Mouse (Mus musculus) myocyte (in vitro differentiated cells): ENCODE measurements around the gene Slc25a44. TPM values are rescaled to one million over a fixed set of nuclear protein-coding genes. Genes with fewer than 3 reads are reported as not detected.

Experiments used
- H3K27me3 ChIP-seq: one replicate; pipeline ENCODE4 v1.6.1; 2011; ENCODE audit not compliant: control insufficient read depth, insufficient read depth, insufficient read length
- H3K36me3 ChIP-seq: one replicate; pipeline ENCODE4 v1.6.1; 2011; ENCODE audit not compliant: control insufficient read depth, insufficient read depth
- H3K4me2 ChIP-seq: one replicate; pipeline ENCODE4 v1.6.1; 2011; ENCODE audit warnings: low read depth, control low read depth
- H3K4me3 ChIP-seq: one replicate; pipeline ENCODE4 v1.5.1; 2011; ENCODE audit warnings: mild to moderate bottlenecking, control low read depth, moderate library complexity
- H3K79me2 ChIP-seq: one replicate; pipeline ENCODE4 v1.6.1; 2011; ENCODE audit not compliant: control insufficient read depth, insufficient read depth
- H3ac ChIP-seq: one replicate; pipeline ENCODE4 v1.6.1; 2011; ENCODE audit not compliant: control insufficient read depth, insufficient read length
- CEBPB ChIP-seq: IDR thresholded peaks from 2 replicates; pipeline ENCODE4 v1.6.1; 2011; ENCODE audit warnings: mild to moderate bottlenecking, moderate library complexity; ENCODE audit not compliant: poor library complexity, insufficient read depth, severe bottlenecking
- E2F4 ChIP-seq: IDR thresholded peaks from one replicate; pipeline ENCODE4 v1.6.1; 2011; ENCODE audit warnings: mild to moderate bottlenecking, control low read depth, moderate library complexity; ENCODE audit not compliant: insufficient read depth
- MAX ChIP-seq: IDR thresholded peaks from one replicate; pipeline ENCODE4 v1.6.1; 2011; ENCODE audit warnings: low read depth, mild to moderate bottlenecking, control low read depth
- MYOD1 ChIP-seq, 3 experiments: IDR thresholded peaks; one replicate each; pipeline ENCODE4 v1.6.1; 2011; ENCODE audit warnings: control low read depth in 2 of 3, low read depth in 2 of 3, mild to moderate bottlenecking in 2 of 3, moderate library complexity in 1 of 3; ENCODE audit not compliant: insufficient read length in 2 of 3, control insufficient read depth in 1 of 3
- MYOG ChIP-seq, 3 experiments: IDR thresholded peaks; one replicate each; pipeline ENCODE4 v1.6.1; 2011; ENCODE audit warnings: control low read depth in 2 of 3, low read depth in 2 of 3, mild to moderate bottlenecking in 2 of 3; ENCODE audit not compliant: insufficient read length in 2 of 3, control insufficient read depth in 1 of 3, insufficient read depth in 1 of 3
- POLR2A ChIP-seq: IDR thresholded peaks from one replicate; pipeline ENCODE4 v1.6.1; 2011; ENCODE audit warnings: low read depth, mild to moderate bottlenecking, control low read depth, moderate library complexity; ENCODE audit not compliant: insufficient read length
- POLR2AphosphoS2 ChIP-seq: IDR thresholded peaks from one replicate; pipeline ENCODE4 v1.6.1; 2011; ENCODE audit warnings: low read depth, control low read depth; ENCODE audit not compliant: insufficient read length
- REST ChIP-seq: IDR thresholded peaks from one replicate; pipeline ENCODE4 v1.6.1; 2011; ENCODE audit warnings: mild to moderate bottlenecking, control low read depth, moderate library complexity; ENCODE audit not compliant: insufficient read depth, insufficient read length
- SRF ChIP-seq: IDR thresholded peaks from one replicate; pipeline ENCODE4 v1.6.1; 2011; ENCODE audit warnings: low read depth; ENCODE audit not compliant: control insufficient read depth, insufficient read length
- TCF12 ChIP-seq: IDR thresholded peaks from one replicate; pipeline ENCODE4 v1.6.1; 2011; ENCODE audit warnings: mild to moderate bottlenecking, control low read depth; ENCODE audit not compliant: poor library complexity, insufficient read depth, severe bottlenecking
- TCF3 ChIP-seq: IDR thresholded peaks from one replicate; pipeline ENCODE4 v1.6.1; 2011; ENCODE audit warnings: low read depth, control low read depth; ENCODE audit not compliant: insufficient read length
- USF1 ChIP-seq: IDR thresholded peaks from one replicate; pipeline ENCODE4 v1.6.1; 2011; ENCODE audit warnings: low read depth, mild to moderate bottlenecking, control low read depth, moderate library complexity
- polyA plus RNA-seq: library from polyadenylated mRNA; unstranded; fragments of >200 nt; fragmentation: generic; extraction: Trizol; gene quantifications from one replicate; pipeline ENCODE4 v1.2.1, GENCODE M21; 2012; ENCODE audit warnings: missing spikeins

Slc25a44 gene
- 19.3 TPM for polyA plus RNA-seq

DNA sequence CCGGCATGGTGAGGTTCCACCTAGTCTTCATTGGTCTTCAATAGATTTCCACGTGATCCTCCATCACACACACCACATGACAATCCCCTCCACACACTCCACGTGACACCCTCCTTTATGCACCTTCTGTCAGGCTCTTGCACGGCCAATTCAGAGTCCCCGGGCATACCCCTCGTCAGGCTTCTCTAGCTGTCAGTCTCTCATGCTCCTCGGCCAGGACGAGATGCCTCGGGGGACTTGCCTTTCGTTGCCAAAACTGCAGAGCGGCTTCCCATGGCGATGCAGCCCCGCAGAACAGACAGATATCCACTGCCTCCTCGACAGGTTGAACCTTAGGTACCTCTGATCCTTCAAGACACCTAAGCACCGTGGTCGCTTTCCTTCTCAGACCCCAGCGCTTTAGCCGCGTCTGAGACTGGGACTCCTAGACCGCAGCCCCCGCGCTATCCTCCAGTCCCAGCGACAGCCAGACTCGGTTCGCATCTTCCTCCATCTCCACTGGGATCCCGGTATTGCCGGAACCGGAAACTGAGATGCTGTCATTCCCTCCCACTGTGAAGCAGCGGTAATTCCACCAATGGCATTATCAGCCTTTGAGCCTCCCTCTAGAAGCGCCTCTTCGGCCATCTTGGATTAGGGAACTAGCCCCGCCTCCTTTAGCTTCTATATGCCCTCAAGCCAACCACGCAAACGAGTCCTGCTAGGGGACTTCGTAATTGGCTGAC lies at the start of gene Slc25a44:
Slc25a44 (minus strand) TSS at position 535 of the 725 bp plus-strand sequence.
- peak within 1 kb of the TSS; percentile 97 for H3K4me2 ChIP-seq
- H3K4me3 ChIP-seq = peak within 1 kb of the TSS; percentile 76
- no peak for TF ChIP-seq MYOG (IDR thresholded peaks at IDR 0.05; ENCODE audit: control insufficient read depth in 1 of 3, insufficient read depth in 1 of 3, insufficient read length in 2 of 3, low read depth in 2 of 3)
- no peak for TF ChIP-seq E2F4
- TF ChIP-seq CEBPB = no peak
- peak; percentile 86 for TF ChIP-seq POLR2A
- TF ChIP-seq TCF3 = no peak
- TF ChIP-seq TCF12 = no peak
- TF ChIP-seq REST = no peak
- TF ChIP-seq POLR2AphosphoS2 = peak; percentile 85
- peak; percentile 62 for TF ChIP-seq SRF
- no peak for TF ChIP-seq MYOD1 (IDR thresholded peaks at IDR 0.05; ENCODE audit: control insufficient read depth in 1 of 3, insufficient read length in 2 of 3, low read depth in 2 of 3)
- TF ChIP-seq USF1 = peak; percentile 81
- TF ChIP-seq MAX = no peak
- peaks cover 28% of the 10 kb centered on the region for H3K79me2 ChIP-seq
- peak within 1 kb of the TSS; percentile 3 for H3ac ChIP-seq
- H3K27me3 ChIP-seq = no peaks in the 10 kb centered on the region
- peaks cover 2% of the 10 kb centered on the region for H3K36me3 ChIP-seq

DNA sequence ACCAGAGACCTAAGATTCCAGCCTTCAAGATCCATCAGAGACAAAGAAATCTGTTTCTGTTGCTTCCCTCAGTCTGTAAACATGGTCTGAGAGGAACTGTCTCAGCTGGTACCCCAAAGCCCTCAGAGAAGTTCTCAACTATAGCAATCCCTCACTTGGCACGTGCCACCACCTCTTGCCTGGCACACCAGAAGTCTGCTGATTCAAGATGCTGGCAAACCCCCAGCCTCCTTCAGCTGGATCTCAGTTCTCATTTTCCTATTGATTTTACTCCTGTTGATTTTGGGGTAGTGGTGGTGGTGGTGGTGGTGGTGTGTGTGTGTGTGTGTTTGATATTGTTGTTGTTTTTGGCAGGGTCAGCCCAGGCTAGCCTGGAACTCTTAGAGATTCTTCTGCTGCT lies 48.6 kb upstream of the Slc25a44 start:
- H3ac ChIP-seq = no peak overlapping the region
- no peaks in the 10 kb centered on the region for H3K79me2 ChIP-seq
- TF ChIP-seq POLR2AphosphoS2 (no peak), USF1 (no peak), TCF12 (no peak), TCF3 (no peak), POLR2A (no peak), SRF (no peak), E2F4 (no peak), MYOG (IDR thresholded peaks at IDR 0.05; ENCODE audit: control insufficient read depth in 1 of 3, insufficient read depth in 1 of 3, insufficient read length in 2 of 3, low read depth in 2 of 3) (no peak), CEBPB (no peak), MYOD1 (IDR thresholded peaks at IDR 0.05; ENCODE audit: control insufficient read depth in 1 of 3, insufficient read length in 2 of 3, low read depth in 2 of 3) (no peak)
- H3K27me3 ChIP-seq = no peaks in the 10 kb centered on the region
- H3K4me2 ChIP-seq = no peak overlapping the region
- no peaks in the 10 kb centered on the region for H3K36me3 ChIP-seq
- no peak overlapping the region for H3K4me3 ChIP-seq

DNA sequence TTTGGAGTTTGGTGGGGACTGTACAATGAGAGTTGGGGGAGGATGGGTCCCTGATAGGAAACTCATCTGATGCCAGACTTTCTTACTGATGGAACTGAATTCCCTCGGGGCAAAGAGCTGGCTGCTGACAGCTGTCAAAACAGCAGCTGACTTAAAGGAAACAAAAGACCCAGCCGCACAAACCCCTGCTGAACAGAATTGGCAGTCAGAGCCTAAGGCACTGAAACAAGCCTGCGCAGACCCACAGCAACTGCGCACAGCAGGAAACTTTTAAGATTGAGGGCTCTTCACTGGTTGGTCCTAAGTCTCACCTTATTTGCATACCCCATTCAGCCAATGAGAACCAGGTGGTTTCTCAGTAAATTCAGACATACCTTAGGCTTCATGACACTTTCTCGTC lies 48.1 kb upstream of the Slc25a44 start:
- H3K79me2 ChIP-seq = no peaks in the 10 kb centered on the region
- no peak overlapping the region for H3K4me2 ChIP-seq
- no peaks in the 10 kb centered on the region for H3K27me3 ChIP-seq
- H3K4me3 ChIP-seq = no peak overlapping the region
- no peak for TF ChIP-seq POLR2AphosphoS2
- TF ChIP-seq MYOD1 (IDR thresholded peaks at IDR 0.05; ENCODE audit: control insufficient read depth in 1 of 3, insufficient read length in 2 of 3, low read depth in 2 of 3) = peak in 2 of 3 experiments; percentile 61 to 68
- no peak for TF ChIP-seq MAX
- no peak for TF ChIP-seq POLR2A
- no peak for TF ChIP-seq SRF
- TF ChIP-seq USF1 = no peak
- peak; percentile 12 for TF ChIP-seq TCF12
- no peak for TF ChIP-seq CEBPB
- no peak for TF ChIP-seq TCF3
- TF ChIP-seq MYOG (IDR thresholded peaks at IDR 0.05; ENCODE audit: control insufficient read depth in 1 of 3, insufficient read depth in 1 of 3, insufficient read length in 2 of 3, low read depth in 2 of 3) = peak in 1 of 3 experiments; percentile 74
- no peak overlapping the region for H3ac ChIP-seq
- H3K36me3 ChIP-seq = no peaks in the 10 kb centered on the region

DNA sequence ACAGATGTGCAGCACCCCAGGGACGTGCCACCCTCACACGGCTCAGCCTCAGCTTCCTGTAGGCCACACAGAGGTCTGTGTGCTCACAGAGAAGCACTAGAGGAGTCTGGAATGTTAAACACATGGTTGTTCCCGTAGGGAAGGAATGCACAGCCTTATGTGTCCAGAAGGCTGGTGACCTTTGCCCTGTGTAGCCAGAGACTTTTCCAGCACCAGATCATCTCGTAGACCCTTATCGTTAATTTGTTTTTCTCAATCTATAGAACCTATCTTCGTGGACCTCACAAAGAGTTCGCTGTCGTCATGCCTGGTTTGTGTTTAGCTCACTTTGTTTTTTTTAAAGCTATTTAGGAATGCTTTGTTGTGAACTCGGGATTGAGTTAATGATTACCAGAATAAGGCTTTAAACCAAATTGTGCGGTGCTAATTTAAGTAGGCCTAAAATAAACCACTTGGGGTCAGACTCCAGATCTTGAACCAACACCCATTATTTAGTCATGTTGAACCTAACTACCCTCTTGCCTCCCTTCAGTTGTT lies 46.1 kb upstream of the Slc25a44 start:
- H3K4me2 ChIP-seq = no peak overlapping the region
- H3K27me3 ChIP-seq = no peaks in the 10 kb centered on the region
- no peaks in the 10 kb centered on the region for H3K36me3 ChIP-seq
- TF ChIP-seq E2F4 (no peak), TCF3 (no peak), TCF12 (no peak), REST (no peak), USF1 (no peak), SRF (no peak), POLR2A (no peak), POLR2AphosphoS2 (no peak), CEBPB (no peak)
- H3ac ChIP-seq = no peak overlapping the region
- H3K79me2 ChIP-seq = no peaks in the 10 kb centered on the region
- no peak overlapping the region for H3K4me3 ChIP-seq

DNA sequence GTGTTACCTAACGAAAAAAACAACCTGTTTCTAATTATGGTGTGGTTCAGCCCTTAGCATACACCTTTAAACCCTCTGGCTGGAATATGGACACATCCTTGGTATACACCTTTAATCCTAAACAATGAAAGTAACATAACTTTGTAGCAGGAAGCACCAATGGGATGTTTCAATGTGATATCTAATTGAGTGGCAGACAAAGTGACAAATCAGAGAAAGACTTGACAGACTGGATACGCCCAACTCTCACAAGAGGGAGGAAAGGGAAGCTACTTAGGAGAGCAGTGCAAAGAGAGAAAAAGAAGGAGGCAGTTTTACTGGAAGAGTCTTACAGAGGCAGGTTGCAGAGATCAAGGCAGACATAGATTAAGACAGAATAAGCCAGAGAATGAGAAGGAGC lies 44.5 kb upstream of the Slc25a44 start:
- no peaks in the 10 kb centered on the region for H3K27me3 ChIP-seq
- no peak overlapping the region for H3K4me3 ChIP-seq
- no peaks in the 10 kb centered on the region for H3K79me2 ChIP-seq
- no peaks in the 10 kb centered on the region for H3K36me3 ChIP-seq
- TF ChIP-seq TCF3 = no peak
- H3K4me2 ChIP-seq = no peak overlapping the region
- no peak overlapping the region for H3ac ChIP-seq
